Mouse (Mus musculus) stomach, postnatal 0 days (tissue): Measurements from ENCODE around the gene Auh.

ENCODE experiments used
- CTCF ChIP-seq: IDR thresholded peaks from 2 replicates; pipeline ENCODE4 v1.5.1; 2016; ENCODE audit warnings: antibody characterized with exemption, low read depth, mild to moderate bottlenecking, moderate library complexity
- EP300 ChIP-seq: optimal IDR thresholded peaks from 2 replicates; pipeline ENCODE3; 2016; ENCODE audit warnings: antibody characterized with exemption

DNA sequence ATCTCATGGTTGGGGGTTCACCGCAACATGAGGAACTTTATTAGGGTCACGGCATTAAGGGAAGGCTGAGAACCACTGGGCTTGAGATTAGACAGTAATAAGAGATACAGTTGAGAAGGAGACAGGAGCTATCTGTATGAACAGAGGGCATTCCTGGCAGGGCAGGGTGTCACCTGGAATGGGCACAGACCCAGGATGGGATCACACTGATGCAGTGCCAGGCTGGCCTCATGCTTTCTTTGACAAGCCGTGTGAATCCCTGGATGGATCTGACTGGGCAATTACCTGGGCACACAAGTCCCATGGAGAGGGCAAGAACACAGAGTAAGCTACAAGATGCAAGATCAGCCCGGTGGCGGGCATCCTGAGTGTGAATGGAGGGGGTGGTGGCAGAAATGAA, 71.7 kb downstream of the Auh start:
- TF ChIP-seq CTCF (no peak), EP300 (no peak)
